Comparison of ENCODE assay signal across 18 mouse cellular contexts in genomic region chr3:88647779-88648413, GRCm38 (mm10). TPM values are rescaled to one million over a fixed set of nuclear protein-coding genes. Genes with fewer than 3 reads are reported as not detected.
A peak's percentile ranks its signal among the peaks of the same experiment; 100 is the strongest.
DNase-seq lines count a peak whose midpoint lies in the region; ATAC-seq and TF ChIP-seq lines count a peak whose summit lies in the region.
"Had no signal": no experiment of that assay in that cellular context is flagged by ENCODE, and none has a peak within 500 bp of the region (broad histone marks: within the 10 kb centered on the region; RNA-seq: fewer than 3 reads in every experiment).

No protein-coding gene starts in this region.

- no peak for TF ChIP-seq EP300 in heart, adult 2 months (IDR thresholded peaks at IDR 0.05; ENCODE audit: insufficient read depth, low read depth, low read length)

- peak; percentile 96 for DNase-seq in heart, adult 11 months
- DNase-seq in heart, adult 2 months: no peak
- DNase-seq in right cerebral cortex, postnatal 25 days: peak; percentile 5
- no peak for DNase-seq in right cerebral cortex, postnatal 14 days
- no peak for DNase-seq in left cerebral cortex, postnatal 25 days (ENCODE audit: low spot score in 2 of 2)
- DNase-seq in lung, postnatal 4 days: no peak
- DNase-seq: cerebellum, adult 9-11 months; heart, postnatal 4 days; kidney, adult 9 months; retina, postnatal 1 day; thymus, postnatal 14 days had no signal

- no peak for TF ChIP-seq CTCF in heart, adult 2 months (IDR thresholded peaks at IDR 0.05)

- H3K27me3 ChIP-seq in heart, adult 2 months (ENCODE audit: control insufficient read depth, insufficient read depth, low read length): no peaks in the 10 kb centered on the region
- H3K27me3 ChIP-seq: megakaryocyte, embryonic 14.5 days had no signal

- H3K9ac ChIP-seq in heart, adult 2 months (ENCODE audit: low read depth, low read length): no peak overlapping the region

- WGBS in heart, adult 2 months: 71% methylated on average over 14 of the region's 14 CpGs

- peak; percentile 74 for ATAC-seq in granulocyte monocyte progenitor cell, adult 5-6 weeks (replicated peaks; ENCODE audit: poor library complexity, severe bottlenecking)
- peak; percentile 56 for ATAC-seq in neutrophil, adult 5-6 weeks (ENCODE audit: extremely low read depth, insufficient number of reproducible peaks, low FRiP score, poor library complexity, severe bottlenecking)

- H3K79me2 ChIP-seq in heart, adult 2 months (replicated peaks; ENCODE audit: control insufficient read depth, insufficient read depth, low read length): no peaks in the 10 kb centered on the region

- H3K4me3 ChIP-seq in heart, adult 2 months: no peak overlapping the region
- H3K4me3 ChIP-seq: megakaryocyte, embryonic 14.5 days had no signal

- no peak overlapping the region for H3K27ac ChIP-seq in heart, adult 2 months

- intact Hi-C loops in heart, adult 2 months (cut with DNase I): no loop called here
- intact Hi-C loops in left cerebral cortex, postnatal 25 days (cut with DNase I): no loop called here

- peaks cover under 1% of the 10 kb centered on the region; the same call in 1 of the 2 replicates for H3K4me1 ChIP-seq in heart, adult 2 months (ENCODE audit: control insufficient read depth, insufficient read depth, low read length)

- TF ChIP-seq POLR2A in heart, adult 2 months (IDR thresholded peaks at IDR 0.05; ENCODE audit: insufficient read depth, low read depth, low read length): no peak

- H3K36me3 ChIP-seq in heart, adult 2 months (ENCODE audit: control insufficient read depth, insufficient read depth, low read length): no peaks in the 10 kb centered on the region

RNA-seq across cellular contexts. Expression of gene Rxfp4, which starts 5.0 kb away (rescaled TPM):
- not detected for total RNA-seq in heart, adult 2 months (2021)
- polyA plus RNA-seq in heart, adult 2 months (2012; rRNA removed): 0.41 TPM in 1 of 2 replicates, not detected in the other
- total RNA-seq in granulocyte monocyte progenitor cell, adult 5-6 weeks (2014; fragmentation: Nextera tagmentation): not detected in 2 replicates
- not detected in 2 replicates for total RNA-seq in granulocyte monocyte progenitor cell, adult 5-6 weeks (2017)
- total RNA-seq in neutrophil, adult 5-6 weeks (2017): not detected in 2 replicates
- total RNA-seq in left cerebral cortex, postnatal 25 days (2021): not detected
- total RNA-seq: layer of hippocampus, postnatal 25 days had no signal
- polyA plus RNA-seq: embryonic facial prominence, embryonic 11.5 days; limb, embryonic 11.5 days; liver, embryonic 16.5 days had no signal

RNA-seq across cellular contexts. Expression of gene Khdc4, which starts 37.7 kb away (rescaled TPM):
- total RNA-seq in heart, adult 2 months (2021): 10 to 100 TPM; 24.9 to 25.7 TPM
- polyA plus RNA-seq in heart, adult 2 months (2012; rRNA removed): 29.9 and 46.1 TPM in 2 replicates
- total RNA-seq in granulocyte monocyte progenitor cell, adult 5-6 weeks (2014; fragmentation: Nextera tagmentation): 57.4 and 68.2 TPM in 2 replicates
- 35.4 and 49.3 TPM in 2 replicates for total RNA-seq in granulocyte monocyte progenitor cell, adult 5-6 weeks (2017)
- 112 and 135 TPM in 2 replicates for total RNA-seq in neutrophil, adult 5-6 weeks (2017)
- total RNA-seq in left cerebral cortex, postnatal 25 days (2021): 10 to 100 TPM; 54.0 to 57.1 TPM

RNA-seq across cellular contexts. Expression of gene Arhgef2, which starts 42.1 kb away (rescaled TPM):
- total RNA-seq in heart, adult 2 months (2021): 10 to 100 TPM; 37.3 to 37.5 TPM
- polyA plus RNA-seq in heart, adult 2 months (2012; rRNA removed): 51.0 and 53.4 TPM in 2 replicates
- total RNA-seq in granulocyte monocyte progenitor cell, adult 5-6 weeks (2014; fragmentation: Nextera tagmentation): 125 and 137 TPM in 2 replicates
- total RNA-seq in granulocyte monocyte progenitor cell, adult 5-6 weeks (2017): 59.1 and 73.5 TPM in 2 replicates
- total RNA-seq in neutrophil, adult 5-6 weeks (2017): 144 and 164 TPM in 2 replicates
- total RNA-seq in left cerebral cortex, postnatal 25 days (2021): 100 to 1,000 TPM; 245 to 246 TPM

Comparison
In these comparisons a context has a peak if more than half of its experiments do, and no peak if none do; other contexts are left out.
1. DNase-seq: peak in heart, adult 11 months (single experiment) and right cerebral cortex, postnatal 25 days (single experiment); none in heart, adult 2 months (0 of 2), right cerebral cortex, postnatal 14 days (single experiment), left cerebral cortex, postnatal 25 days (0 of 2) and lung, postnatal 4 days (0 of 2).